Mouse (Mus musculus) brain, embryonic 14.5 days (tissue): ENCODE data around the gene Zfp979.
"Not testable (repeated sequence)": the region's sequence is repeated elsewhere in the genome, so short reads cannot be mapped to it uniquely, and the experiment has no call there.

Experiments
- CTCF ChIP-seq: fragments of 200-500 bp; IDR thresholded peaks from 2 replicates; pipeline ENCODE4 v1.5.1; 2012; ENCODE audit warnings: inconsistent platforms, mild to moderate bottlenecking, moderate library complexity, borderline replicate concordance; ENCODE audit not compliant: insufficient read depth, insufficient read length; ENCODE audit errors: extremely low read depth
- POLR2A ChIP-seq: fragments of 200-500 bp; IDR thresholded peaks from 2 replicates; pipeline ENCODE4 v1.6.1; 2012; ENCODE audit warnings: mild to moderate bottlenecking, inconsistent platforms, borderline replicate concordance; ENCODE audit not compliant: poor library complexity, insufficient read depth, insufficient read length, severe bottlenecking; ENCODE audit errors: extremely low read depth

DNA sequence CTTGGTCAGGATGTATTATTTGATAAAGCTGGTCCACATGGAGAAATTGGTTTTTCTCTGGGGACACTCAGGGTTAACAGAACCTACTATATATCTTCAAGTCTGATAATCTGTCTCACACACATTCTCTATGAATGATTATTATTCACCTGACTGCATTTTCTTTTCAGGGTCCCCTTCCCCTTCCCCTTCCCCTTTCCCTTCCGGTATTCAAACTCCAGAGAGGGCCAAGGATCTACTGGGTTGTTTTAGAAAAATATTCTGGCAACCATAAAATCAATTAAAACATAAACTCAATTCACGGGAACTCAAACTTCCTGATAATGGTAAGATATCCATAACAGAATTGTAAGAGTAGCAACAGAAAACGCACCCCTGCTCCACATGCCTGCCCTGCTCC lies 381 bp downstream of the Zfp979 start:
- not testable (repeated sequence) for TF ChIP-seq POLR2A, CTCF
